Mouse (Mus musculus) intestine, embryonic 14.5 days (tissue): ENCODE measurements at regions not wholly inside any gene's neighbourhood (a gene's known extent, or its start where the extent isn't known, plus 50 kb on each side); places are given as distances from the start of the nearest gene placed in this dataset.

Source experiments
- ATAC-seq: fragments of 200-750 bp; cut with Nextera tagmentation; replicated peaks from 2 replicates; pipeline ENCODE4 v1.8.0; 2017; ENCODE audit warnings: low read depth, moderate number of reproducible peaks, moderate TSS enrichment, moderate library complexity; ENCODE audit not compliant: low FRiP score, low TSS enrichment
- DNase-seq: peaks from one replicate; pipeline ENCODE4 v3.0.0-alpha.2; 2018; ENCODE audit warnings: low spot score
- H3K27ac ChIP-seq: fragments of 300-500 bp; sonication (generic); 2 replicates; pipeline ENCODE4 v1.5.1; 2014; ENCODE audit warnings: low read depth, mild to moderate bottlenecking, control low read depth
- H3K27me3 ChIP-seq: fragments of 300-500 bp; sonication (generic); replicated peaks from 2 replicates; pipeline ENCODE4 v1.6.1; 2014; ENCODE audit warnings: low read length, control low read depth; ENCODE audit not compliant: control insufficient read depth, insufficient read depth
- H3K36me3 ChIP-seq: fragments of 300-500 bp; sonication (generic); 2 replicates; pipeline ENCODE4 v1.6.1; 2014; ENCODE audit warnings: low read length, control low read depth; ENCODE audit not compliant: control insufficient read depth, insufficient read depth
- H3K4me1 ChIP-seq: fragments of 300-500 bp; sonication (generic); replicated peaks from 2 replicates; pipeline ENCODE4 v1.6.1; 2014; ENCODE audit warnings: low read length, control low read depth, mixed read lengths; ENCODE audit not compliant: control insufficient read depth, insufficient read depth
- H3K4me2 ChIP-seq: fragments of 300-500 bp; sonication (generic); 2 replicates; pipeline ENCODE4 v1.6.1; 2014; ENCODE audit warnings: low read length
- H3K4me3 ChIP-seq: fragments of 300-500 bp; sonication (generic); 2 replicates; pipeline ENCODE4 v1.5.1; 2014; ENCODE audit warnings: low read depth, low read length, control low read depth, mixed read lengths
- H3K9ac ChIP-seq: fragments of 300-500 bp; sonication (generic); 2 replicates; pipeline ENCODE4 v1.6.1; 2014; ENCODE audit warnings: mild to moderate bottlenecking, low read length
- H3K9me3 ChIP-seq: fragments of 300-500 bp; sonication (generic); 2 replicates; pipeline ENCODE4 v1.6.1; 2016; ENCODE audit warnings: low read length, control low read depth; ENCODE audit not compliant: control insufficient read depth
- WGBS: fragments of 180-500 bp; shearing (Covaris S2); extraction: QIAGEN DNeasy Blood & Tissue Kit; methylation state at CpG from one replicate; pipeline ENCODE4 v1.1.7; 2014; 5-methylcytosine and 5-hydroxymethylcytosine counted together

DNA sequence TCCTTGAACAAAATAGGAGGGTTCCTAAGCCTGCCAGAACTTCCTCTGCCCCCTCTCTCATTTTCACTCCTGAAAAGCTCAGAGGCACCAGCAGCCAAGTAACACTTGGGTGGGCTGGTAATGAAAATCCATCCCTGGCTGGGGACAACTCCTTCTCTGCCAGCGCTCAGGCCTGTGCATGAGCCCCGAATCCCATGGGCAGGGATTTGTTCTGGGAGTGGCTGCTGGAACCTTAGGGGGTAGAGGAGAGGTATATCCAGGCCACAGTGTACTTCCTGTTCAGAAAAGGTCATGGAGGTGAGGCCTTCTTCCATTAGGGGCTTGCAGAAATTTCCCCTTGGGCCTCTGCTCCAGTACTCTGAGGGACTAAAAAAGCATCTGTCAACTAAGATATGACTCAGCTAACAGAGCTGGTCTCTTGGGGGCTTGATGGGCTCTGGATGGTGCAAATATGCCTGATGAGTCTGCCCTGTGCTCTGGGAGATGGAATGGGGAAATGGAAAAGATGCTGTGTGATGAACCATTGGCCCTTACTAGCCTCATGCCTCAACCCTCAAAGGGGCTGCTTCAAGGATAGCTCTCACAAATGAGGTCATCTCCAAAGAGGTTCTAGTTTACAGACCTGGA lies 284.2 kb upstream of the Gm21798 start:
- H3K4me3 ChIP-seq, result no peak overlapping the region
- H3K27ac ChIP-seq, result no peak overlapping the region
- no peak overlapping the region for H3K9ac ChIP-seq
- ATAC-seq (no peak), DNase-seq (no peak)
- no peaks in the 10 kb centered on the region for H3K9me3 ChIP-seq
- H3K4me1 ChIP-seq, result no peaks in the 10 kb centered on the region
- no peak overlapping the region for H3K4me2 ChIP-seq
- no peaks in the 10 kb centered on the region for H3K27me3 ChIP-seq
- 71% methylated on average over 2 of the region's 2 CpGs for WGBS
- no peaks in the 10 kb centered on the region for H3K36me3 ChIP-seq

- no peaks in the 10 kb centered on the region for H3K9me3 ChIP-seq
- H3K4me1 ChIP-seq, result no peaks in the 10 kb centered on the region
- H3K4me3 ChIP-seq, result no peak overlapping the region
- H3K4me2 ChIP-seq, result no peak overlapping the region
- H3K27me3 ChIP-seq, result no peaks in the 10 kb centered on the region
- H3K27ac ChIP-seq, result no peak overlapping the region
- WGBS, result 45% methylated on average over 6 of the region's 6 CpGs
- H3K9ac ChIP-seq, result no peak overlapping the region
- DNase-seq, result no peak
- no peaks in the 10 kb centered on the region for H3K36me3 ChIP-seq
- ATAC-seq, result no peak
Measured at GRCm38 (mm10) chr15:64534166-64534565, 283.3 kb upstream of the Gm21798 start.

DNA sequence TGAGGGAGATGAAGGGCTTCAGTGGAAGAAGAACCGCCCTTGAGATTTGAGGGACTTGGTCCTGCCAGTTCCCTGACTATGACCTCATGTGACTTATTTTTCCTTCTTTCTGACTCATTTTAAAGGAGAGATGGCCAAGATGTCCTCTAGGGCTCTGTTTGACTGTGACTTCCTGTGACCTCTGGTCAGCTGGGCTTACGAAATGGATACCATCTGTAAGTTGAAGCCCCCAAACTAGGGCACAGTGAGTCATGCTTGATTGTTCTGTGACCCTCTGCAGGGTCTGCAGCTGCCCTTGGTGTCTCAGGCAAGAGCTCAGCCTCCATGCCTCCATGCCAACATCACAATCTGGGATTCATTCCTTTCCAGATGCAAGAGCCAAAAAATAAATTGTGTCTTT lies 282.3 kb upstream of the Gm21798 start:
- ATAC-seq (no peak), DNase-seq (no peak)
- Histone ChIP-seq H3K4me3 (no peak overlapping the region), H3K4me1 (no peaks in the 10 kb centered on the region), H3K27ac (no peak overlapping the region), H3K4me2 (no peak overlapping the region), H3K36me3 (no peaks in the 10 kb centered on the region), H3K27me3 (no peaks in the 10 kb centered on the region), H3K9me3 (no peaks in the 10 kb centered on the region), H3K9ac (no peak overlapping the region)
- WGBS, result 87% methylated on average over 2 of the region's 2 CpGs

DNA sequence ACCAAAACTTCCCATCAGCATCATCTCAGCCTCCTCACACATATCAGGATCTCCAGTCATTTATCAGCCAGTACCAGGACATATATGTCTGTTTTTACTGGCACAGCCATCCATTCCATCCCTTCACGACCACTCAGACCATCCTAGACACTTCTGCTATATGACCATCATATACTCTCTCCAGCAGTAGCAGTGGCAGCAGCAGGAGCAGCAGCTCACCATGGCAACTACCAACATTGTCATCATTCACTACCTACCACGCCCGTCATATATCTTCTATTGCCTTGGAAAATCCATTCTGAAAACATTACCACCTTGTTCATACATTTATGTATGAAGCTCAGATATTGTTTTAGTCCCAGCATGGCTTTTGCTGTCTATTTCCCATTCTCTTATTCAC lies 276.1 kb upstream of the Gm21798 start:
- Histone ChIP-seq H3K4me1 (no peaks in the 10 kb centered on the region), H3K4me2 (no peak overlapping the region), H3K9me3 (no peaks in the 10 kb centered on the region), H3K27ac (no peak overlapping the region), H3K27me3 (no peaks in the 10 kb centered on the region), H3K4me3 (no peak overlapping the region), H3K36me3 (no peaks in the 10 kb centered on the region), H3K9ac (no peak overlapping the region)
- WGBS, result 80% methylated on average over 3 of the region's 3 CpGs
- ATAC-seq (no peak), DNase-seq (no peak)

DNA sequence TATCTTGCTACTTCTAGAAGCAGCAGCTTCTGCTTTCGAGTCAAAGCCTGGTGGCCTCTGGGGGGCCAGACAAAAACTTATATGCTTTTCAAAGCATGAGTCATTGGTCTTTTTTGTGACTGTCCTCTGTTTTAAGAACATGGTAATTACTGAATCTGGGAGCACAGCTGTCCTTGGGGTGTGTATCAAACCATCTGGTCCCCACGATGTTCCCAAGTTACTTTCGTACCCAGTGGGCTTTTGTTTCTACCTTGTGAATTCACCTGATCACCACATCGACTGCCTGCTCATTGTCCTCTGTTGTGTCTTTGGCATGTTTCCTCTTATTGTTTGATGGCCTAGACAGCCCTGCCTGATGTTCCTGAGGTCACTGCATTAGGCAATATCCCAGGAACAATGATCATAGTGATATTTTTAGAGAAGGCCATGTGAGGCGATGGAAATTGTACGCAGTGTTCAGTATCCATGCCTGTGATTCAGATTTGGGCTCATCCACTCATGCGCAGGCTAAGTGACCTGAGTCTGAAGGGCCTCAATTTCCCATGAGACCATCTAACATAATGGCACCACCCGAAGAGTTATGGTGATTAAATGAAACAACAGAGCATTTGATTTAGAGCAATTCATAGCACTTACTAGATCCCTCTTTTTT lies 275.1 kb upstream of the Gm21798 start:
- no peak overlapping the region for H3K27ac ChIP-seq
- H3K27me3 ChIP-seq, result no peaks in the 10 kb centered on the region
- no peak overlapping the region for H3K4me3 ChIP-seq
- H3K9ac ChIP-seq, result no peak overlapping the region
- H3K4me2 ChIP-seq, result no peak overlapping the region
- H3K4me1 ChIP-seq, result no peaks in the 10 kb centered on the region
- DNase-seq (no peak), ATAC-seq (no peak)
- WGBS, result 81% methylated on average over 8 of the region's 8 CpGs
- H3K36me3 ChIP-seq, result no peaks in the 10 kb centered on the region
- H3K9me3 ChIP-seq, result no peaks in the 10 kb centered on the region

DNA sequence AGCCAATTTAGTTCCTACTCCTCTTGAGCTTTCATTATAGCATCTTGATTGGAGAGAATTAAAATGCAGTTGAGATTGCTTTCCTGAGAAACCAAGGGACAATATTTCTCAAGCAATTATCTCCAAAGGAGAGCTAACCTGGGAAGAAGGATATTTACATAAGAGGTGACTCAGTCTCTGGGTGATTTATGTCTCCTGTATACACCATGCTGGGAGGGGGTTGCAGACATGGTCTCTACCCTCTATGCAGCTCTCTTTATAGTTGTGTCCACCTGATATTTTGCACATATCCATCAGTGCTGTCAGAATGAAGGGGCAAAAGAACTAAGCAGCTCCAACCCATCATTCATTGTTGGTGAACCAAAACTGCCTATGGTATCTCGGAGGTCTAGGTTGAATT lies 274.6 kb upstream of the Gm21798 start:
- no peak overlapping the region for H3K9ac ChIP-seq
- 97% methylated on average over 1 of the region's 1 CpGs for WGBS
- H3K4me3 ChIP-seq, result no peak overlapping the region
- no peak for ATAC-seq
- no peaks in the 10 kb centered on the region for H3K4me1 ChIP-seq
- no peak overlapping the region for H3K27ac ChIP-seq
- no peaks in the 10 kb centered on the region for H3K27me3 ChIP-seq
- H3K4me2 ChIP-seq, result no peak overlapping the region
- H3K36me3 ChIP-seq, result no peaks in the 10 kb centered on the region
- H3K9me3 ChIP-seq, result no peaks in the 10 kb centered on the region
- no peak for DNase-seq

- Histone ChIP-seq H3K4me3 (no peak overlapping the region), H3K9ac (no peak overlapping the region), H3K36me3 (no peaks in the 10 kb centered on the region), H3K27ac (no peak overlapping the region), H3K27me3 (no peaks in the 10 kb centered on the region), H3K4me1 (no peaks in the 10 kb centered on the region), H3K9me3 (no peaks in the 10 kb centered on the region), H3K4me2 (no peak overlapping the region)
- DNase-seq (no peak), ATAC-seq (no peak)
Measured at GRCm38 (mm10) chr15:64546035-64546434, 271.5 kb upstream of the Gm21798 start.

DNA sequence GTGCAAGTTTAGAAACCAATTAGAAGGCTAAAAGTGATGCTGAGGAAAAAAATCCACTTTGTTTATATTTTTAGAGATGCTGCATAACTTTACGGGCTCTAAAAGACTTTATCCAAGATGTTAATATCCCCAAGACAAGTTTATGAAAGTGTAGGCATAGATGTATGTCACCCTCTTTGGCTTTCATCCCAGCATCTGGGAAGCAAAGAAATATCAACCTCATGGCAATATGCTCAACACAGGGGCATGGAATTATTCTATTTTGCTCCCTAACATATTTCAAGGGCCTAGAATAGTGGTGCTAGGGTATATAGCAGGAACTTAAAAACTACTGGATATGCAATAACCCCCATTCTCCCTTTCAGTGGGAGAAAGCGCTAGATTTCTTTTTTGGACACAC lies 260.0 kb upstream of the Gm21798 start:
- Histone ChIP-seq H3K4me1 (no peaks in the 10 kb centered on the region), H3K4me3 (no peak overlapping the region), H3K27me3 (no peaks in the 10 kb centered on the region), H3K9me3 (no peaks in the 10 kb centered on the region), H3K27ac (no peak overlapping the region), H3K36me3 (no peaks in the 10 kb centered on the region), H3K9ac (no peak overlapping the region), H3K4me2 (no peak overlapping the region)
- ATAC-seq (no peak), DNase-seq (no peak)
- 72% methylated on average over 2 of the region's 2 CpGs for WGBS

DNA sequence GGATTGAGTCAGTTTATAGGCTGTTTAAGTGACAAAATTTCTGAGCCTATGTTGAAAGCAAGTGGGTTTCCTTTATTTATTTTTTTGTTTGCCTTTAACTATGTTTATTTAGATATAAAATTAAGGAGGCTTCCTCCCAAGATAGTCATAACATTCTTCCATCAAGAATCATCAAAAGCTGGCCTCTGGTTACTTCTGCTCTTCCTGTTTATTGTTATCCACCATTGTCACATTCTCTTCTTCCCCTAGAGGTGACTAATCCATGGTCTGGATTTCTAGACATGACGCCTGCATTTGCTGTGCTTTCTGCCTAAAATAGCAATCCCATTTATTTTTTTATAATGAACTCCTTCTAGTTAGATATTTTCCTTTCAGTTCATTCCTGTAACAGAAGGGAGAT lies 259.3 kb upstream of the Gm21798 start:
- Histone ChIP-seq H3K36me3 (no peaks in the 10 kb centered on the region), H3K4me1 (no peaks in the 10 kb centered on the region), H3K4me2 (no peak overlapping the region), H3K9me3 (no peaks in the 10 kb centered on the region), H3K9ac (no peak overlapping the region), H3K4me3 (no peak overlapping the region), H3K27ac (no peak overlapping the region), H3K27me3 (no peaks in the 10 kb centered on the region)
- DNase-seq (no peak), ATAC-seq (no peak)
- WGBS, result 51% methylated on average over 1 of the region's 1 CpGs
